Mouse (Mus musculus): ENCODE measurements around the gene Qprt. TPM values are rescaled to one million over a fixed set of nuclear protein-coding genes. Genes with fewer than 3 reads are reported as not detected.
"Not testable (repeated sequence)": the region's sequence is repeated elsewhere in the genome, so short reads cannot be mapped to it uniquely, and the experiment has no call there.

Qprt gene
- polyA plus RNA-seq, 1 experiment from 2014 or later: 6.2 TPM

- 67% methylated on average over 7 of the region's 7 CpGs for WGBS (ENCODE audit: insufficient replicate concordance)
- Histone ChIP-seq H3K4me3 (ENCODE audit: low read depth, low read length) (no peak overlapping the region), H3K36me3 (ENCODE audit: control insufficient read depth, insufficient read depth, low read length) (no peaks in the 10 kb centered on the region), H3K4me2 (no peak overlapping the region), H3K9ac (ENCODE audit: low read depth, low read length) (no peak overlapping the region), H3K4me1 (ENCODE audit: control insufficient read depth, insufficient read depth, low read length) (0 out of 2 replicates have a peak, but pooled peaks cover 5% of the 10 kb centered on the region), H3K9me3 (replicated peaks; ENCODE audit: control insufficient read depth, low read length) (no peaks in the 10 kb centered on the region), H3K27me3 (ENCODE audit: control insufficient read depth, insufficient read depth, low read length) (no peaks in the 10 kb centered on the region), H3K27ac (ENCODE audit: low read depth, low read length) (no peak overlapping the region)
- no peak for ATAC-seq (replicated peaks; ENCODE audit: insufficient number of reproducible peaks, low FRiP score, low TSS enrichment)
Observed at GRCm38 (mm10) chr7:127096456-127096855, 25.6 kb downstream of the Qprt start.

DNA sequence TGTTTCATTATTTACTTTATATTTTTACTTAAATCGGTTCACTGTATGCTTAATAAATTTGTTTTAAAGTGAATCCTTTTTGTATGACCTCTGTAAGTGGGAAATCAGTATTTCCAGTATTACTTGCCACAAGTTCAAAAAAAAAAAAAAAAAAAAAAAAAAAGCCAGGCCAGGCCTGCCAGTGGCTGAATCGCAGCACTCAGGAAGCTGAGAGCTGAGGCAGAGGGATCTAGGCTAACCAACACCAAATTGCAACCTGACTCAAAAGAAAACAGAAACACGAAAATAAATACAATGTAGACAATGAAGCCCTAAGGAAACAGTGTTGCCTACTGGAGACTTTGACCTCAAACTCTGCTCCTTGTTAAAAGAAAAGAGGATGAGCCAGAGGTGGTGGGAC is 28.1 kb downstream of the Qprt start:
- Histone ChIP-seq H3K4me3 (ENCODE audit: low read depth, low read length) (no peak overlapping the region), H3K27me3 (ENCODE audit: control insufficient read depth, insufficient read depth, low read length) (no peaks in the 10 kb centered on the region), H3K27ac (ENCODE audit: low read depth, low read length) (no peak overlapping the region), H3K9ac (ENCODE audit: low read depth, low read length) (no peak overlapping the region), H3K4me2 (no peak overlapping the region), H3K36me3 (ENCODE audit: control insufficient read depth, insufficient read depth, low read length) (no peaks in the 10 kb centered on the region), H3K4me1 (ENCODE audit: control insufficient read depth, insufficient read depth, low read length) (peaks cover 12% of the 10 kb centered on the region; the same call in 1 of the 2 replicates), H3K9me3 (replicated peaks; ENCODE audit: control insufficient read depth, low read length) (no peaks in the 10 kb centered on the region)
- 74% methylated on average over 3 of the region's 3 CpGs for WGBS (ENCODE audit: insufficient replicate concordance)
- ATAC-seq (replicated peaks; ENCODE audit: insufficient number of reproducible peaks, low FRiP score, low TSS enrichment): no peak

DNA sequence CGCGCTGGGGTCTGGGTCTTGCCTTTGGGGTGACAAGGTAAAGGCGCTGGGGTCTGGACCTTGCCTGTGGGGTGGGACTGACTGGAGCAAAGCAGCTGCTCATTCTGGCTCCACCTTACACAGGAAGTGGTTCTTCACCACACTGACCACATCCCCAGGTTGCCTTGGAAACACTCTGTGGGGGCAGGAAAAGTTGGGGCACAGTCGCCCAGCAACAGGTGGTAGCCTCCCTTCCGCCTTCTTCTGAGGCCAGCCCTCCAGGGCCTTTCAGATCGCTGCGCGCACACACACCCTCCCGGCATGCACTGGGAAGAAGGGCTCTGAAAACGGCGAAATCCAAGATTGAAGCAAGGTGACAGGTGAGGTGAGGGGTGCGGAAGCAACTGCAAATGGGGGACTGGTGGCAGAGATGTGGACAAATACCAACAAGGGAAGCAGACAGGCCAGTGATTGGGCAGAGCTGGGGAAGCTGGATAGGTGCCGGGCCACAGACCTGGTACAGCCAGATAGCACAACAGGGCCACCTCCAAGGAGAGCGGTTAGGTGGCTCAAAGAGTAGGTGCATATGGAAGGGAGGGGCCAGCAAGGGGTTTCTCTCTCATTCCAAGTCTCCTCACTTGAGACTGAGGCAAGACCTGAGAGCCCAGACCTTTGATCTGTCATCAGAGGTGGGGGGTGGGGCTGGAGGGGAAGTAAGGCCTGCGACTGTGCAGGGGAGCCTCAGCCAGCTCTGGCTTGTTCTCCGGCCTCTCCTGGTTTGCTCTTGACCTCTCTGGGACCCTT is 30.7 kb downstream of the Qprt start, which contains the start of gene AI467606:
Gene AI467606 (plus strand): TSS at position 246 of the 783 bp plus-strand sequence.
- H3K9me3 ChIP-seq (replicated peaks; ENCODE audit: control insufficient read depth, low read length): no peaks in the 10 kb centered on the region
- peaks cover 14% of the 10 kb centered on the region; the same call in 1 of the 2 replicates for H3K4me1 ChIP-seq (ENCODE audit: control insufficient read depth, insufficient read depth, low read length)
- H3K4me3 ChIP-seq (ENCODE audit: low read depth, low read length): peak within 1 kb of the TSS; percentile 19
- 0 out of 2 replicates have a peak within 1 kb of the TSS, but pooled peaks have one; percentile 39 for H3K9ac ChIP-seq (ENCODE audit: low read depth, low read length)
- H3K27ac ChIP-seq (ENCODE audit: low read depth, low read length): peak within 1 kb of the TSS; percentile 22; the same call in 1 of the 2 replicates
- ATAC-seq (replicated peaks; ENCODE audit: insufficient number of reproducible peaks, low FRiP score, low TSS enrichment): peak; percentile 76
- no peaks in the 10 kb centered on the region for H3K36me3 ChIP-seq (ENCODE audit: control insufficient read depth, insufficient read depth, low read length)
- 56% methylated on average over 16 of the region's 16 CpGs for WGBS (ENCODE audit: insufficient replicate concordance)
- peak within 1 kb of the TSS; percentile 30 for H3K4me2 ChIP-seq
- H3K27me3 ChIP-seq (ENCODE audit: control insufficient read depth, insufficient read depth, low read length): no peaks in the 10 kb centered on the region

- no peak overlapping the region for H3K27ac ChIP-seq (ENCODE audit: low read depth, low read length)
- ATAC-seq (replicated peaks; ENCODE audit: insufficient number of reproducible peaks, low FRiP score, low TSS enrichment): no peak
- 81% methylated on average over 20 of the region's 20 CpGs for WGBS (ENCODE audit: insufficient replicate concordance)
Observed at GRCm38 (mm10) chr7:127090154-127091113, 31.6 kb downstream of the Qprt start.

DNA sequence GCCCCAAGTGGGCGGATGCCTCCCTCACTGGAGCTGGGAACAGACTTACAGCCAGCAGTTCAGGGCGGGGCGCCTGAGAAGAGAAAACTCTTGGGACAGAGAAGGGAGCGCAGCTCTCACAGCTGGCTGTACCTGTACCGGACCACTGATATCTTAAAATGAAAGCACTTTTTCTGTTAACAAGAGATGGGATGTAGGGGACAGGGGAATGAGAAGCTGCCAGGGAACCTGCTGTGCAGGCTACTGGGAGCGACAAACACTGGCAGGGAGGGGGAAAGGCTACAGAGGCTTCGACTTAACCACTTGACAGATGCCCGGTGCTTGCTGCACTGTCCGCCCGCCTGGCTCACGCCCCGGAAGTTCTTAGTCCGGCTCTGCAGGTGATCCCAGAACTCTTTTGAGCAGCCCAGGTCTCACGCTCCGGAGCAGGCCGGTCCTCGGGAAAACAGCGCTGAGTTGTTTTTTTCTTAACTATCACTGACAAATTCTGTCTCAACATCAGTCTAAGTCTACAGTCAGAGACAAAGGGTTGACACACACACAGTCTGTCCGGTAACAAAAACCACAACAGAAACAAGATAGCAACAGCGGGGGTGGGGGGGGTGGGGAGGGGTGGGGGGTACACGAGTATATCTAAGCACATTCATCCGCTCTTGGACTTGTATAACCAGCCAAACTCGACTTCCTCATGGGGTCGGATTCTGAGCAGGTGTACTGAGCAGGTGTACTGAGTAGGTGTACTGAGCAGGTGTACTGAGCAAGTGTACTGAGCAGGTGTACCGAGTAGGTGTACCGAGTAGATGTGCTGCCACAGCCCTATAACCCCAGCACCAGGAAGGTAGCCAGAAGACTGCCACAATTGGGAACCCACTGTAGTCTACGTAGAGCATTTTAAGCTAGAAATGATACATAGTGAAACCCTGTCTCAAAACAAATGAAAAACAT is 32.9 kb downstream of the Qprt start:
- 20% methylated on average over 27 of the region's 27 CpGs for WGBS (ENCODE audit: insufficient replicate concordance)
- peak overlapping the region; percentile 66 for H3K9ac ChIP-seq (ENCODE audit: low read depth, low read length)
- peak overlapping the region; percentile 23 for H3K4me3 ChIP-seq (ENCODE audit: low read depth, low read length)
- no peaks in the 10 kb centered on the region for H3K36me3 ChIP-seq (ENCODE audit: control insufficient read depth, insufficient read depth, low read length)
- H3K4me1 ChIP-seq (ENCODE audit: control insufficient read depth, insufficient read depth, low read length): peaks cover 14% of the 10 kb centered on the region; the same call in 1 of the 2 replicates
- 0 out of 2 replicates have a peak, but pooled peaks have one; percentile 46 for ATAC-seq (replicated peaks; ENCODE audit: insufficient number of reproducible peaks, low FRiP score, low TSS enrichment)
- H3K4me2 ChIP-seq: peak overlapping the region; percentile 66
- H3K9me3 ChIP-seq (replicated peaks; ENCODE audit: control insufficient read depth, low read length): no peaks in the 10 kb centered on the region
- H3K27me3 ChIP-seq (ENCODE audit: control insufficient read depth, insufficient read depth, low read length): no peaks in the 10 kb centered on the region
- H3K27ac ChIP-seq (ENCODE audit: low read depth, low read length): no peak overlapping the region

More at GRCm38 (mm10) chr7:127090154-127091113, 31.6 kb downstream of the Qprt start:
- H3K9me3 ChIP-seq (replicated peaks; ENCODE audit: control insufficient read depth, low read length): no peaks in the 10 kb centered on the region
- H3K9ac ChIP-seq (ENCODE audit: low read depth, low read length): no peak overlapping the region
- peak overlapping the region; percentile 30 for H3K4me2 ChIP-seq
- peaks cover 14% of the 10 kb centered on the region; the same call in 1 of the 2 replicates for H3K4me1 ChIP-seq (ENCODE audit: control insufficient read depth, insufficient read depth, low read length)
- no peaks in the 10 kb centered on the region for H3K36me3 ChIP-seq (ENCODE audit: control insufficient read depth, insufficient read depth, low read length)
- no peak overlapping the region for H3K4me3 ChIP-seq (ENCODE audit: low read depth, low read length)
- H3K27me3 ChIP-seq (ENCODE audit: control insufficient read depth, insufficient read depth, low read length): no peaks in the 10 kb centered on the region

GRCm38 (mm10) chr7:127088083-127088482 is 33.9 kb downstream of the Qprt start:
- Histone ChIP-seq H3K4me3 (ENCODE audit: low read depth, low read length) (no peak overlapping the region), H3K36me3 (ENCODE audit: control insufficient read depth, insufficient read depth, low read length) (no peaks in the 10 kb centered on the region), H3K27ac (ENCODE audit: low read depth, low read length) (no peak overlapping the region), H3K9ac (ENCODE audit: low read depth, low read length) (no peak overlapping the region), H3K27me3 (ENCODE audit: control insufficient read depth, insufficient read depth, low read length) (no peaks in the 10 kb centered on the region), H3K4me2 (no peak overlapping the region), H3K9me3 (replicated peaks; ENCODE audit: control insufficient read depth, low read length) (no peaks in the 10 kb centered on the region), H3K4me1 (ENCODE audit: control insufficient read depth, insufficient read depth, low read length) (peaks cover 14% of the 10 kb centered on the region; the same call in 1 of the 2 replicates)
- no peak for ATAC-seq (replicated peaks; ENCODE audit: insufficient number of reproducible peaks, low FRiP score, low TSS enrichment)
- WGBS (ENCODE audit: insufficient replicate concordance): 87% methylated on average over 3 of the region's 3 CpGs

DNA sequence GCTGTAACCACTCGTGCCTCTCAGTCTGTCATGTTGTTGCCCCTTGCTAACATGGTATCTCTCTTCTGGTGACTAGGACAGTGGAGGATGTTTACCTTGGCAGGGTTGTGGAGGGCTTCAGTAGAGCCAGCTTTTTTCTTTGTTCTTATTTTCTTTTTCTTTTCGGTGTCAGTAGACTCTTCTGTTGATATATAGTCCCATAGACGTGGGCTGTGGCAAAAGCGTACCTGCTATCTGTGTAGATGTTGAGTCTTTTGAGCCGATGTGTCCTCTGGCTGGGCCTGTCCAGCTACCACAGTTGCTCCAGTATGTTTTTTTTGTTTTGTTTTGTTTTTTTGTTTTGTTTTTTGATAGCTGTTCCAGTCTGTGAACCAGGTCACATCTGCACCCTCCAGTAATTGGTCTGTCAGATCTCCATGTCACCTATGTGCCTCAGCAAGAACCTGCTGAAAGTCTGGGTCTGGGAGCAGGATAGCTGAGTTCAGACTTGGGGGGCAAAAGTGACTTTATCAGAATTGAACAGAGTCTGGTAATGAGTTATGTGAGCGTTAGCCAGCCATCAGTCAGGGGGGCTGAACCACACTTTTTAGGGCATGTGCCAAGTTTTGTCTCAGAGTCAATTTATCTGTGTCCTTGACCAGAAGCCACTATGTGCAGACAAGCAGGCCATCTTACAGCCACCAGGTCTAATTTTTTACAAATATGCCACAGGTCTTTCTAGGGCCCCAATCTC is 34.6 kb downstream of the Qprt start, which contains the start of gene Zg16:
Gene Zg16 (minus strand): TSS at position 51 of the 733 bp plus-strand sequence.
- H3K36me3 ChIP-seq (ENCODE audit: control insufficient read depth, insufficient read depth, low read length): not testable (repeated sequence)

More for the DNA sequence above, 34.6 kb downstream of the Qprt start, which contains the start of gene Zg16:
- not testable (repeated sequence) for H3K4me2 ChIP-seq; ATAC-seq (replicated peaks; ENCODE audit: insufficient number of reproducible peaks, low FRiP score, low TSS enrichment); H3K9me3 ChIP-seq (replicated peaks; ENCODE audit: control insufficient read depth, low read length); H3K4me3 ChIP-seq (ENCODE audit: low read depth, low read length); H3K27me3 ChIP-seq (ENCODE audit: control insufficient read depth, insufficient read depth, low read length); H3K27ac ChIP-seq (ENCODE audit: low read depth, low read length); H3K9ac ChIP-seq (ENCODE audit: low read depth, low read length)
- peaks cover 14% of the 10 kb centered on the region; the same call in 1 of the 2 replicates for H3K4me1 ChIP-seq (ENCODE audit: control insufficient read depth, insufficient read depth, low read length)
- WGBS (ENCODE audit: insufficient replicate concordance): 67% methylated on average over 6 of the region's 6 CpGs
